Mouse (Mus musculus) kidney, postnatal 0 days (tissue): ENCODE measurements at regions not wholly inside any gene's neighbourhood (a gene's known extent, or its start where the extent isn't known, plus 50 kb on each side); places are given as distances from the start of the nearest gene placed in this dataset.

Experiments used
- ATAC-seq: fragments of 200-750 bp; cut with Nextera tagmentation; replicated peaks from 2 replicates; pipeline ENCODE4 v1.8.0; 2017; ENCODE audit warnings: low read depth, moderate number of reproducible peaks, moderate TSS enrichment, moderate library complexity; ENCODE audit not compliant: low FRiP score
- DNase-seq: peaks from one replicate; pipeline ENCODE4 v3.0.0-alpha.2; 2016; ENCODE audit warnings: low spot score
- H3K27ac ChIP-seq: fragments of 300-500 bp; sonication (generic); 2 replicates; pipeline ENCODE4 v1.5.1; 2014; ENCODE audit warnings: mild to moderate bottlenecking
- H3K27me3 ChIP-seq: fragments of 300-500 bp; sonication (generic); 2 replicates; pipeline ENCODE4 v1.6.1; 2014; ENCODE audit warnings: low read length, mixed read lengths; ENCODE audit not compliant: insufficient read depth
- H3K36me3 ChIP-seq: fragments of 300-500 bp; sonication (generic); 2 replicates; pipeline ENCODE4 v1.6.1; 2014; ENCODE audit warnings: low read length, mixed read lengths; ENCODE audit not compliant: insufficient read depth
- H3K4me1 ChIP-seq: fragments of 300-500 bp; sonication (generic); replicated peaks from 2 replicates; pipeline ENCODE4 v1.6.1; 2014; ENCODE audit warnings: antibody characterized with exemption, low read length, mixed read lengths; ENCODE audit not compliant: insufficient read depth
- H3K4me2 ChIP-seq: fragments of 300-500 bp; sonication (generic); 2 replicates; pipeline ENCODE4 v1.6.1; 2014; ENCODE audit warnings: mild to moderate bottlenecking, low read length, moderate library complexity, mixed read lengths
- H3K4me3 ChIP-seq: fragments of 300-500 bp; sonication (generic); replicated peaks from 2 replicates; pipeline ENCODE4 v1.5.1; 2014; ENCODE audit warnings: low read depth, low read length
- H3K9ac ChIP-seq: fragments of 300-500 bp; sonication (generic); 2 replicates; pipeline ENCODE4 v1.6.1; 2014; ENCODE audit warnings: low read depth, low read length
- H3K9me3 ChIP-seq: fragments of 300-500 bp; sonication (generic); replicated peaks from 2 replicates; pipeline ENCODE4 v1.6.1; 2016; ENCODE audit warnings: low read length, inconsistent platforms, mixed read lengths
- CTCF ChIP-seq: IDR thresholded peaks from 2 replicates; pipeline ENCODE4 v1.5.1; 2016; ENCODE audit warnings: antibody characterized with exemption, low read depth, mild to moderate bottlenecking, moderate library complexity
- WGBS: fragments of 180-500 bp; shearing (Covaris S2); extraction: QIAGEN DNeasy Blood & Tissue Kit; methylation state at CpG from one replicate; pipeline ENCODE4 v1.1.7; 2014; 5-methylcytosine and 5-hydroxymethylcytosine counted together

DNA sequence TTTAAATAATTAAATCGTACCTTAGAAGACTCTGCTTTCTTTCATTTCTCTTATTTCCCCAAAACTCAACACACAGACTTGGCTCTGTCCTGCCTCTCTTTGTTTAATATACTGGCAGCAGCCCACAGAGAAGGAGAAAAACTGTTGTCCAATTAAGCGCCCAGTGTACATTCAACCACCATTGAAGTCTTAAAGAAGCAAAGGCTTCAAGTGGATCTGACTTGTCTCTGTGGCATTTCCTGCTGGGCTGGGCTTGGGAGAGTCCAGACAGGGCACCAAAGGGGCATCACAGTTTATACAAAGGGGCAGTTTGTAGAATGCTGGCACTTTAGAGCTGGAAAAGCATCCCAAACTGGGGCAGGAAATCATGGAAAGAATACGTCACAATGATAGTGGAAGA lies 340.9 kb upstream of the Pik3r1 start:
- H3K27me3 ChIP-seq: no peaks in the 10 kb centered on the region
- DNase-seq (no peak), ATAC-seq (no peak)
- H3K4me1 ChIP-seq: no peaks in the 10 kb centered on the region
- no peak overlapping the region for H3K4me3 ChIP-seq
- no peak overlapping the region for H3K4me2 ChIP-seq
- H3K9ac ChIP-seq: no peak overlapping the region
- H3K36me3 ChIP-seq: no peaks in the 10 kb centered on the region
- TF ChIP-seq CTCF: no peak
- no peaks in the 10 kb centered on the region for H3K9me3 ChIP-seq
- WGBS: 85% methylated on average over 3 of the region's 3 CpGs
- H3K27ac ChIP-seq: no peak overlapping the region

DNA sequence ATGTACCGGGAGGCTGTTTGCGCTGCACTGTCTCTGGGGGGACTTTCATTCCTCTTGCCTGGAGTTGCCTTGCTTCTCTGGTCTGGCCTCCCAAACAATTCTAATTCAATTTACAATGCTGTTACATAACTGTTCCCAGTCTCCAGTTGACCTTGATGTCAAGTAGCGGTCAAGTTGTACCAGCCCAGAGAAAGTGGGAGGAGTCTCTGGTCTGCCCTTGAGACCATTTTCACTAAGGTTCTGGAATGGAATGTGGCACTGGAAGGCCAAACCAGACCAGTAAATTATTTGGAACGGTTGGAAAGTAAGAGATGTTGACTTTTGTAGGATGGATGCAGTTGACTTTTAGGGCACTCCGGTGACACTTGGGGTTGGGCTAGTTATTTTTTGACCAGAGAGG lies 345.9 kb upstream of the Pik3r1 start:
- no peaks in the 10 kb centered on the region for H3K27me3 ChIP-seq
- DNase-seq (no peak), ATAC-seq (no peak)
- no peaks in the 10 kb centered on the region for H3K4me1 ChIP-seq
- TF ChIP-seq CTCF: no peak
- H3K9ac ChIP-seq: no peak overlapping the region
- no peak overlapping the region for H3K27ac ChIP-seq
- no peaks in the 10 kb centered on the region for H3K9me3 ChIP-seq
- no peak overlapping the region for H3K4me3 ChIP-seq
- WGBS: 80% methylated on average over 5 of the region's 5 CpGs
- no peak overlapping the region for H3K4me2 ChIP-seq
- H3K36me3 ChIP-seq: no peaks in the 10 kb centered on the region

DNA sequence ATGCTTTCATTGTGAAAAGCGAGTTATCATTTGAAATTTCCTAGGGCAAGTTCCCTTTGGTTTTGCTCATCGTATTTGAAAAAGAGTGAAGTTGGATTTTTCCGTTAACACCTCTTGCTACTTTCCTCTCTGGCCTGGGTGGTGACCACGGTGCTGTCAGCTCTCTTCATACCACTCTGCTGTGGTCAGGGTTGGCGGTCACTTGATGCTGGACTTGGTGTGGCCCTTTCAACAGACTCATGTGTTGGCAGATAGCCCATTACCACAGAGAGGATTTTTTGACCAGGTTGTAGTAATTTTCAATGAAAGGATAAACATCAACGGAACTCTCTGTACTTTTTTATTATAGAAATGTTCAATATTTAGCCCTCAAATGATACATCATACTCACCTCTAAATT lies 354.3 kb upstream of the Pik3r1 start:
- WGBS: 88% methylated on average over 6 of the region's 6 CpGs

DNA sequence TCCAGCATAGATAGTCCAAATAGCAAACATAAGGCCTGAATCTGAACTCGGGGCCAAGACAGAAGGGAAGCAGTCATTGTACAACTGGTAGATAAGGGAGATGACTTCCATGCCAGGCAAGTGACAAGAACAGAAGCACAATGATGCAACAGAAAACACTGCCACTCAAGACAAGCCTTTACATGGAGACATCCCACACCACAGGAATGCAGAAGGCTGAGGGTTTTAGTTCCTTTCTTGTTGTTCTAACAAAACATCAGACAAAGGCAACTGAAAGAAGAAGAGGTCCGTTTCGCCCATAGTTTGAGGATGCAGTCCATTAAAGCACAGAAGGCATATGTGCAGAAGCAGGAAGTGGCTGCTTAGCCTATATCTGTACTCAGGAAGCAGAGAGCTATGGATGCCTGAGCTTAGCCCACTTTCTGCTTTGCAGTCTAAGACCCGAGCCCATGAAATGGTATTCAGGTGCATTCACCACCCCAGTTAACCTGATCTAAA lies 360.0 kb upstream of the Pik3r1 start:
- Histone ChIP-seq H3K4me3 (no peak overlapping the region), H3K36me3 (no peaks in the 10 kb centered on the region), H3K27ac (no peak overlapping the region), H3K9ac (no peak overlapping the region), H3K9me3 (no peaks in the 10 kb centered on the region), H3K4me2 (no peak overlapping the region), H3K4me1 (no peaks in the 10 kb centered on the region), H3K27me3 (no peaks in the 10 kb centered on the region)
- ATAC-seq (no peak), DNase-seq (no peak)
- WGBS: 83% methylated on average over 4 of the region's 4 CpGs
- TF ChIP-seq CTCF: no peak

More for the DNA sequence above, 354.3 kb upstream of the Pik3r1 start:
- Histone ChIP-seq H3K4me3 (no peak overlapping the region), H3K27me3 (no peaks in the 10 kb centered on the region), H3K36me3 (no peaks in the 10 kb centered on the region), H3K9me3 (no peaks in the 10 kb centered on the region), H3K4me2 (no peak overlapping the region), H3K4me1 (no peaks in the 10 kb centered on the region), H3K27ac (no peak overlapping the region), H3K9ac (no peak overlapping the region)
- no peak for ATAC-seq
- no peak for TF ChIP-seq CTCF
- DNase-seq: no peak

- H3K9me3 ChIP-seq: no peaks in the 10 kb centered on the region
- TF ChIP-seq CTCF: no peak
- H3K27ac ChIP-seq: no peak overlapping the region
- no peaks in the 10 kb centered on the region for H3K36me3 ChIP-seq
- H3K4me2 ChIP-seq: no peak overlapping the region
- DNase-seq: no peak
- 78% methylated on average over 2 of the region's 2 CpGs for WGBS
- H3K9ac ChIP-seq: no peak overlapping the region
- no peaks in the 10 kb centered on the region for H3K4me1 ChIP-seq
- H3K4me3 ChIP-seq: no peak overlapping the region
- no peak for ATAC-seq
- H3K27me3 ChIP-seq: no peaks in the 10 kb centered on the region
These were observed 363.4 kb upstream of the Pik3r1 start for GRCm38 (mm10) chr13:102131459-102131858.

- no peak for ATAC-seq
These were observed 364.1 kb upstream of the Pik3r1 start for GRCm38 (mm10) chr13:102132154-102132553.

DNA sequence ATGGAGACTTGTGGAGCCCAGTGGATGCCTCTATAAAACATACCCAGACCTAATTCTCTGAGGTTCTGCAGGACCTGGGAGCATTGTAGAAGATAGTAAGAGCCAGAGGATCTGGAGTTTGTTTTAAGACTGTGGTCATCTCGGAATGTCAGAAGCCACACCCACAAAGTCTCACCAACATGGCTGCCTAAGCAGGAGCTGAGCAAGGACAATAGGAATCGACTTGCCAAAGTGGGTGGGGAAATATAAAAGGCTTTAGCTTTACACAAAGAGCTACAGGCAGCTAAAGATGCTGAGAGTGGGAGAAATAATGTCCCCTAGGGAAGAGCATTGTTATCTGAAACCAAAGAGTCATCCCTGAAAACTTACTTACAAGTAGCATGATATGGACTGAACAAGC lies 364.7 kb upstream of the Pik3r1 start:
- Histone ChIP-seq H3K27ac (no peak overlapping the region), H3K27me3 (no peaks in the 10 kb centered on the region), H3K4me1 (no peaks in the 10 kb centered on the region), H3K9ac (no peak overlapping the region), H3K9me3 (no peaks in the 10 kb centered on the region), H3K36me3 (no peaks in the 10 kb centered on the region), H3K4me2 (no peak overlapping the region), H3K4me3 (no peak overlapping the region)
- 64% methylated on average over 2 of the region's 2 CpGs for WGBS
- TF ChIP-seq CTCF: no peak
- no peak for DNase-seq
- ATAC-seq: no peak

More at GRCm38 (mm10) chr13:102132154-102132553, 364.1 kb upstream of the Pik3r1 start:
- Histone ChIP-seq H3K9ac (no peak overlapping the region), H3K27me3 (no peaks in the 10 kb centered on the region), H3K27ac (no peak overlapping the region), H3K9me3 (no peaks in the 10 kb centered on the region), H3K36me3 (no peaks in the 10 kb centered on the region), H3K4me1 (no peaks in the 10 kb centered on the region), H3K4me2 (no peak overlapping the region), H3K4me3 (no peak overlapping the region)
- TF ChIP-seq CTCF: no peak
- DNase-seq: no peak
- 79% methylated on average over 5 of the region's 5 CpGs for WGBS
